Mouse (Mus musculus): ENCODE measurements around the gene 3110082I17Rik.

Gene 3110082I17Rik

GRCm38 (mm10) chr5:139395528-139395927 lies 64.8 kb downstream of the 3110082I17Rik start:
- no peak for DNase-seq (ENCODE audit: low spot score)

GRCm38 (mm10) chr5:139394399-139394798 lies 65.9 kb downstream of the 3110082I17Rik start:
- peak; percentile 74 for DNase-seq (ENCODE audit: low spot score)

GRCm38 (mm10) chr5:139393197-139393588 lies 67.1 kb downstream of the 3110082I17Rik start:
- DNase-seq (ENCODE audit: low spot score), result no peak

- DNase-seq (ENCODE audit: low spot score), result no peak
Measured at GRCm38 (mm10) chr5:139392219-139393196, 67.8 kb downstream of the 3110082I17Rik start.

GRCm38 (mm10) chr5:139391309-139391990 lies 68.9 kb downstream of the 3110082I17Rik start:
- DNase-seq (ENCODE audit: low spot score), result no peak

GRCm38 (mm10) chr5:139390324-139391119 lies 69.8 kb downstream of the 3110082I17Rik start:
- peak; percentile 58 for DNase-seq (ENCODE audit: low spot score)

GRCm38 (mm10) chr5:139389676-139390061 lies 70.7 kb downstream of the 3110082I17Rik start:
- peak; percentile 87 for DNase-seq (ENCODE audit: low spot score)

GRCm38 (mm10) chr5:139388694-139389675 lies 71.3 kb downstream of the 3110082I17Rik start:
- DNase-seq (ENCODE audit: low spot score), result peak; percentile 76

GRCm38 (mm10) chr5:139388195-139388570 lies 72.1 kb downstream of the 3110082I17Rik start:
- DNase-seq (ENCODE audit: low spot score), result no peak

GRCm38 (mm10) chr5:139387329-139388194 lies 72.8 kb downstream of the 3110082I17Rik start:
- DNase-seq (ENCODE audit: low spot score), result no peak

- no peak for DNase-seq (ENCODE audit: low spot score)
Measured at GRCm38 (mm10) chr5:139386047-139386446, 74.3 kb downstream of the 3110082I17Rik start.

GRCm38 (mm10) chr5:139384531-139384930 lies 75.8 kb downstream of the 3110082I17Rik start:
- DNase-seq (ENCODE audit: low spot score), result no peak

- DNase-seq (ENCODE audit: low spot score), result no peak
Measured at GRCm38 (mm10) chr5:139383234-139383633, 77.1 kb downstream of the 3110082I17Rik start.

GRCm38 (mm10) chr5:139382760-139383159 lies 77.6 kb downstream of the 3110082I17Rik start:
- peak; percentile 86 for DNase-seq (ENCODE audit: low spot score)

GRCm38 (mm10) chr5:139381586-139382513 lies 78.5 kb downstream of the 3110082I17Rik start:
- DNase-seq (ENCODE audit: low spot score), result peak; percentile 87

- peak; percentile 96 for DNase-seq (ENCODE audit: low spot score)
Measured at GRCm38 (mm10) chr5:139380385-139381248, 79.7 kb downstream of the 3110082I17Rik start.

- no peak for DNase-seq (ENCODE audit: low spot score)
Measured at GRCm38 (mm10) chr5:139379771-139380384, 80.4 kb downstream of the 3110082I17Rik start.
